Mouse (Mus musculus): ENCODE data around the gene Kcnn4.

Kcnn4 gene

DNA sequence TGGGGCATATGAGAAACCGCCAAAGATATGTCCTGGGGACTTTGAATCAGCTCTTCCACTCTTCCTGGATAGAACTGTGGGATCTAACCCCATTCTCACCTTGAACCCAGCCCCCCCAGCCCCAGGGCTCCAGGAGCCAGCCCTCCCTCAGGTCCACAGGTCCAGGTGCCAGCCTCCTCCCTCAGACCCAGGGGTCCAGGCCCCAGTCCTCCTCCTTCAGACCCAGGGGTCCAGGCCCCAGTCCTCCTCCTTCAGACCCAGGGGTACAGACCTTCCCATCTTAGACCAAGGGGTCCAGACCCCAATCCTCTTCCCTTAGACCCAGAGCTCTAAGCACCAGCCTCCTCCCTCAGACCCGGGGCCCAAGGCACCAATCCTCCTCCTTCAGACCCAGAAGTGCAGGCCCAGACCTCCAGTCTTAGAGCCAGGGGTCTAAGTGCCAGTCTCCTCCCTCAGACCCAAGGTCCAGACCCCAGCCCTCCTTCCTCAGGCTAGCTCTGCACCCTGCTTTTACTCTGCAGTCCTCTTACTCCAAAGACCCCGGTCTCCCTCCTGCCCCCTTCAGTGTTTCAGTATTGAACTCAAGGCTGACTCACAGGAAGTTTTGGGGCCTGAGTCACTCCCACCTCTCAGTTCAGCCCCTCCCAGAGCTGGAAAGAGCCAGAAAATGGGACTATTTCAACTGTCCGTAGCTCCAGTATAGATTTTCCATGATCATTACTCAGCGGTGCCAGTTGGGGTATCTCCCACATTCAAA is 4.6 kb upstream of the Kcnn4 start:
- DNase-seq (ENCODE audit: low read depth, low spot score): no peak

DNA sequence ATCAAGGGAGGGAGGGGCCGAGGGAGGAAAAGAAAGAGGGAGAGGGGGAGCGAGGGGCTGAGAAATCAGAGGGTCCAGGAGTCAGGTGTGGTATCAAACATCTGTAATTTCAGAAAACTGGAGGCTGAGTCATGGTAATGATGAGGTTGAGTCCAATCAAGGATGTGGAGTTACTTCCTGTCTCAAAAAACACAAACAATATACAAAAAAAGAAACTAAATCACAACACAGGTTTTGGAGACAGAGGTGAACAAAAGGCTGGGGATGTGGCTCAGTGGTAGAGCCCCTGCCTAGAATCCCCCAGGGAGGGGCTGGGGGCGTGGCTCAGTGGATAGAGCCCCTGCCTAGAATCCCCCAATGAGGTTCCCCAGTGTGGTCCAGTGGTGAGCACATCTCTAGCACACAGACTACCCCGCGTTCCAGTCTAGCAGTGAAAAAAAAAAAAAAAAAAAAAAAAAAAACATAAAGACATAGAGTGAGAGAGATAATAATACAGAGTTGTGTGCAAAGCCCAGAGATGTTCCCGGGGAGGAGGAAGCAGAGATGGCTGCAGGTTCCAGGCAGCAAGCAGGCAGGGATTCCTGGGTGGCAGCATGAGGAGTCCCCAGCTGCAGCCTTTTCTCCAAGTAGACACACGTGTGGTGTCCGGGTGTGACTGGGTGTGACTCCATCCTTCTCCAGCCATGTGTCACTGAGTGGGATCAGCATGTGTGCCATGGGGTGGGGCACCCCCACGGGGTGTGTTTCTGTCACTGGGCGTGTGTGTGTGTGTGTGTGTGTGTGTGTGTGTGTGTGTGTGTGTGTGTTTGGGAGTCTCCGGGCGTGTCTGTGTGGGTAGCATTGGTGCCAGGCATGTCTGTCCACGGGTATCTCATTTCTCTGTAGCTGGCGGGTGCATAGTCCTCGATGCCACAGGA is 3.1 kb upstream of the Kcnn4 start:
- no peak for DNase-seq (ENCODE audit: low read depth, low spot score)

DNA sequence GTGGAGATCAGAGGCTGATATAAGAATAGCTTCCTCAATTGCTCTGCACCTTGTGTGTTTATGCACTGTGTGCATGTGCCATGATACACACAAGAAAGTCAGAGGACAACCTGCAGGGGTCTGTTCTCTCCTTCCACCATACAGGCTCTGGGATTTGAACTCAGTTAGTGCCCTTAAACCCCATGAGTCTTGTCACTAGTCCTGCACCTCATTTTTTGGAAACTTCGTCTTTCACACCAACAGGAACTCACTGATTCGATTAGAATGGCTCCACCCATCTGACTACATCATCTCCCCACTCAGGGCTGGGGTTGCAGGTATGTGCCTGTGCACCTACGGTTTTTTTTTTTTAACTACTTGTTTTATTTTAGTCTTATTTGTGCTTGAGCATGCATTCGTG is 1.8 kb upstream of the Kcnn4 start:
- no peak for DNase-seq (ENCODE audit: low read depth, low spot score)

DNA sequence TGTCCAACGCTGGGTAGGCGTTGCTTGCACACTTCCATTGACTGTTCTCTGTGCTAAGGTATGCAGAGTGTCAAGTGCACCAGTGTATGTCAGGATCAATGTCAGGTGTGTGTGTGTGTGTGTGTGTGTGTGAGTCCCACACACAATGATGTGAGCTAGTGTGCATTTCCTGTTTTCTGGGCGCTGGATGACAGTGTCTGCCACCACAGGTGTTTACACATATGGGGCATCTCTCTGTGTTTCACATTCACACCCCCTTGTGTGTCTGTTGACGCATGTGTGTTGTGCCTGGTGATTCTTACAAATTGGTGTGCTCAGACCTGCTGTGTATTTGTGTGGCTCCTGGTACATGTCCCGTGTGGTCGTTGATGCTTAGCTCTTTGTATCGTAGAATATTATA is 1.1 kb upstream of the Kcnn4 start:
- no peak for DNase-seq (ENCODE audit: low read depth, low spot score)

GRCm38 (mm10) chr7:24371012-24371808 is 1.1 kb downstream of the Kcnn4 start:
- no peak for DNase-seq (ENCODE audit: low read depth, low spot score)

- no peak for DNase-seq (ENCODE audit: low read depth, low spot score)
Observed at GRCm38 (mm10) chr7:24371809-24372145, 1.7 kb downstream of the Kcnn4 start.

GRCm38 (mm10) chr7:24372300-24372699 is 2.2 kb downstream of the Kcnn4 start:
- no peak for DNase-seq (ENCODE audit: low read depth, low spot score)

GRCm38 (mm10) chr7:24372786-24373185 is 2.7 kb downstream of the Kcnn4 start:
- no peak for DNase-seq (ENCODE audit: low read depth, low spot score)

DNA sequence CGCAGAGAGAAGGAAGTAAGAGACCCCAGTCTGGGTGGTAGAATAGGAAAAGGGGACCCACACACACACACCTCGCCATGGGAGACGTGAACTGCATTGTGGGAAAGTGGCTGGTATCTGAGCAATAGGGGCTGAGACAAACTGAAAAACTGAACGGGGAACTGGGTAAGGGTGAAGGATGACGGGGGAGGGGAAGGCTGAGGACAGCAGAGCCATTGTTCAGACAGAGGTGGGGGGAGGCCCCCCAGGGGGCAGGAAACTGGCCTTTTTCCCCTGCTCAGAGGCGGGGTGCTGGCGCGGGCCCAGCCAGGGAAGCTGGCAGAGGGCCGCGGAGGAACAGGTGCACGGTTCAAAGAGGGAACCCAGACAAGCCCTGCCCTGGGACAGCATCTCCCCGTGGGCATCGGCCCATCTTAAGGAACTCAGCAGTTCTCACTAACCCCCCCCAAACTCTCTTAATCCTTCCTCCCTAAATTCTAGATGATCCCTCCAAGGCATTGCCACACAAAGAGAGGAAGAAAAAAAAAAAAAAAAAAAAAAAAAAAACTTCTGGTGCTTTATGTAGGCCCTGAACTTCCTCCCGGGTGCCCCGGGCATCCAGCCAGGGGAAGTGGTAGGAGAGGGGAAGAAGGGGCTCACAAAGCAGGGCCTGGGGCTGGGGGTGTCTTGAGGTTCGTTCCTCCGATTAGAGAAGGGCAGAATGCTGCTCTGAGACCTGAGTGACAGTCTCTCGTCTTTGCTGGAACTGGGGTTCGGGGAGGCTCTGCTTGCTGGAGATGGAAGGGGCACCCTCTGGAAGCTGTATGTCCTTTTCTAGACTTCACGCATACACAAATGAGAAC is 3.7 kb downstream of the Kcnn4 start:
- no peak for DNase-seq (ENCODE audit: low read depth, low spot score)

- DNase-seq (ENCODE audit: low read depth, low spot score): no peak
Observed at GRCm38 (mm10) chr7:24376456-24376855, 6.4 kb downstream of the Kcnn4 start.

DNA sequence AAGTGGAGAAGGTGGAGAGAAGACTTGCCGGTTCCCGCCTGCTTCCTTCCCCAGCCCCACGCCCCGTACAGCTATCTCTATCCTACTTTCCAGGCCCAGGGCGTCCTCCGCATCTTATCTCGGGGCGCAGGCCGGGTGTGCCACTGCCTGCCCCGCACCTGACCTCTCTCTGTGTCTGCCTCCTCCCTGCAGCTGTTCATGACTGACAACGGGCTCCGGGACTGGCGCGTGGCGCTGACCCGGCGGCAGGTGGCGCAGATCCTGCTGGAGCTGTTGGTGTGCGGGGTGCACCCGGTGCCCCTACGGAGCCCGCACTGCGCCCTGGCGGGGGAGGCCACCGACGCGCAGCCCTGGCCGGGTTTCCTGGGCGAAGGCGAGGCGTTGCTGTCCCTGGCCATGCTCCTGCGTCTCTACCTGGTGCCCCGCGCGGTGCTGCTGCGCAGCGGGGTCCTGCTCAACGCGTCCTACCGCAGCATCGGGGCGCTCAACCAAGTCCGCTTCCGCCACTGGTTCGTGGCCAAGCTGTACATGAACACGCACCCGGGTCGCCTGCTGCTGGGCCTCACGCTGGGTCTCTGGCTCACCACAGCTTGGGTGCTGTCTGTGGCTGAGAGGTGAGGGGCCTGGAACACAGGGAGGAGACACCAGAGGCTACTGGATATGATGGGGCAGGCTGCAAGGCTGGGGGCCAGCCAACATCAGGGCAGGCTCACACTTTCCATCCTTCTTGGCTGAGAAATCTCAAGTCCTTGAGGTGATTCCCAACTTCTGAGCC is 7.2 kb downstream of the Kcnn4 start:
- DNase-seq (ENCODE audit: low read depth, low spot score): peak; percentile 65

- no peak for DNase-seq (ENCODE audit: low read depth, low spot score)
Observed at GRCm38 (mm10) chr7:24378049-24378701, 8.1 kb downstream of the Kcnn4 start.

DNA sequence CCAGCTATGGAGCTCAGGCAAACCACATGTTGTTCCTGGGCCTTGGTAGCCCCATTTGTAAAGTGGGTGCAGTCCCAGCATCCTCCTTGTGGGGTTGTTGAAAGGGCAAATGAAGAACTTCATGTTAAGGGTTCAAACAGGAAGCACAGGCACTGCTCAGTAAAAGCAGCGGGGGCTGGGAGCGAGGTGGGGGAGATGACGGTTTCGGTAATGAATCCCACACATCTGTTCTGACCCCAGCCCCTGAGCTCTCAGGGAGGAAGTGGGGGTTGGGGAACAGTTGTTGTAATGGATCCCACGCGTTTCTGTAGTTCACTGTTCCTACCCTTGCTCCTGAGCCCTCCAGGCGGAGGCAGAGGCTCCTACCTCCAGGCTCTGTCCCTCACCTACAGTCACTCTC is 9.9 kb downstream of the Kcnn4 start:
- DNase-seq (ENCODE audit: low read depth, low spot score): no peak

GRCm38 (mm10) chr7:24380370-24380769 is 10.3 kb downstream of the Kcnn4 start:
- no peak for DNase-seq (ENCODE audit: low read depth, low spot score)

GRCm38 (mm10) chr7:24382730-24383372 is 12.8 kb downstream of the Kcnn4 start:
- no peak for DNase-seq (ENCODE audit: low read depth, low spot score)

DNA sequence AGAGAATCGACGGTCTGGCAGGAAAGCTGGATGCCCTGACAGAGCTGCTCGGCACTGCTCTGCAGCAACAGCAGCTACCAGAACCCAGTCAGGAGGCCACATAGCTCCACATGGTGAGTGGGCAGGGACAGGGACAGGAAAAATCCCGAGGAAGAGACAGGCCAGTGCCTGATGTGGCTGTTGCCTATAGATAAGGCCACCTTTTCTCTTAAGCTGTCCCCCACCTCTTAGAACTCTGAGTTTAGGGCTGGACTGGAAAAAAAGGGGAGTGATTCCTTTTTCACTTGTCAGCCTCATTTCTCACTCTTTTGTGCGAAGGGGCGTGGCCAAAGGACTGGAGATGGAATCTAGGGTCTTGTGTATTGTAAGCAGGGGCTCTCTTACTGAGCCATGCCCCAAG is 14.0 kb downstream of the Kcnn4 start:
- no peak for DNase-seq (ENCODE audit: low read depth, low spot score)

- peak; percentile 72 for DNase-seq (ENCODE audit: low read depth, low spot score)
Observed at GRCm38 (mm10) chr7:24384827-24385226, 14.8 kb downstream of the Kcnn4 start.

GRCm38 (mm10) chr7:24387059-24387556 is 17.0 kb downstream of the Kcnn4 start:
- DNase-seq (ENCODE audit: low read depth, low spot score): no peak

- no peak for DNase-seq (ENCODE audit: low read depth, low spot score)
Observed at GRCm38 (mm10) chr7:24389516-24390187, 19.6 kb downstream of the Kcnn4 start.
